Mouse (Mus musculus) spleen, postnatal 4 days (tissue): ENCODE results near the gene Slc29a4.

Source experiments
- DNase-seq, 2 experiments: peaks; one replicate each; pipeline ENCODE4 v3.0.0; 2022; ENCODE audit warnings: low spot score in 2 of 2

Gene Slc29a4

DNA sequence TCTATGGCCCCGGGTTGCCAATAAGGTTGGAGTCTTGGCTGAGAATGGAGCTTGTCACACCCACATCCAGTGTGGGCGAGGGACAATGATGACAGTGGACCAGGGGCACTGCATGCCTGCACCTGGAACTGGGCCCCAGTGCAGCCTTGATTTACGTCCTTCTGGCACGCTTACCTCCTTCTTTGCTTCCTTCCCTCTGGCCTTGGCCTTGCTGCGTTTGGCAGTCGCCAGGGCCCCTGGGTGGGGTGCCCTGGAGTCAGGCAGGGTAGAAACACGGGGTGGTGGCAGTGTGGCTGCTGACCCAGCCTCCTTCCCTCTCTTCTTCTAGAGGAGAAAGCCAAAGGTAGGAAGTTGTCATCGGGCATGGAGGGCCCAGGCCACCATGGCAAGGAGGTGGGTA, 47.6 kb downstream of the Slc29a4 start:
- DNase-seq: no peak

DNA sequence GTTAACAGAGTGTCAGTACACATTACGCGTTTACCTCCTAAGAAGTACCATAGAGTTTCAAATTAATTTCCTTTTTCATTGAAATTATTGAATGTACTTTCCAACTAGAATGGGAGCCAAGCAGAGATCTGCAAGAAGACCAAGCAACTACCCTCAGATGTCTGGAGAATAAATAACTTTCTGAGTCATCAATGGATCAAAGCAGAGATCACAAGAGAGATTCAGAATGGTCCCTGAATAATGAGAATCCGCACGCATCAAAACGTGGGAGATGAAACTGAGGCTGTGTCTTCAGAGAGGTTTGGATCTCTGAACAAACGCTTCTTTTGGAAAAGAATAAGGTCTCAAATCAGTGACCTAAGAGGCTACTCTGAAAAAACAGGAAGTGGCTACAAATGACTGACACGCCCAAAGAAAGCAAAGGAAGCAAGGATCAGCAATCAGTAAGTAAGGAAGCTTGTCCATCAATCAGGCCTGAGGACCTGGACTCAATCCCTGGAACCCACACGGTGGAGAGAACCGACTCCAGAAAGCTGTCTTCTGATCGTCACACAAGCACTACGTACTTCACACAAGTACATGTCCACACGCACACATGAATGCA, 54.8 kb downstream of the Slc29a4 start:
- DNase-seq: no peak

GRCm38 (mm10) chr5:142750173-142750572, 57.9 kb downstream of the Slc29a4 start:
- DNase-seq: no peak

DNA sequence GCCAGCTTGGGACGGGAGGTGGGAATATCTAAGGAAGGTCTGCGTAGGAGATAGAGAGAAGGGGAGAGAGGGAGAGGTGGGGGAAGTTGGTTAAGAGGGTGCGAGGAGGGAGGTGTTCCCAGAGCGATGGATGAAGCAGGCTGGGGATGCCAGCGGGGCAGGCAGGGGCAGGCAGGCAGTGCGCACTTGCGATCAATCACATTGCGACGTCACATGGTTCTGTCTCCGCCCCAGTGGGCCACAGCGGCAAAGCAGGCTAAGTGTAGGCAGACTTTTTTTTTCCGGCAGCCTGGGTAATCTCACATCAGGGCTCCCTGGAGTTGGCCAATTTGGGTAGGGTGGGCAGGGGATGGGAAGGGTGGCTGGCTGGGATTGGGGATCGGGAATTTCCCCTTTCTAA, 59.9 kb downstream of the Slc29a4 start:
- DNase-seq: no peak

GRCm38 (mm10) chr5:142759786-142760185, 67.5 kb downstream of the Slc29a4 start:
- DNase-seq: no peak

DNA sequence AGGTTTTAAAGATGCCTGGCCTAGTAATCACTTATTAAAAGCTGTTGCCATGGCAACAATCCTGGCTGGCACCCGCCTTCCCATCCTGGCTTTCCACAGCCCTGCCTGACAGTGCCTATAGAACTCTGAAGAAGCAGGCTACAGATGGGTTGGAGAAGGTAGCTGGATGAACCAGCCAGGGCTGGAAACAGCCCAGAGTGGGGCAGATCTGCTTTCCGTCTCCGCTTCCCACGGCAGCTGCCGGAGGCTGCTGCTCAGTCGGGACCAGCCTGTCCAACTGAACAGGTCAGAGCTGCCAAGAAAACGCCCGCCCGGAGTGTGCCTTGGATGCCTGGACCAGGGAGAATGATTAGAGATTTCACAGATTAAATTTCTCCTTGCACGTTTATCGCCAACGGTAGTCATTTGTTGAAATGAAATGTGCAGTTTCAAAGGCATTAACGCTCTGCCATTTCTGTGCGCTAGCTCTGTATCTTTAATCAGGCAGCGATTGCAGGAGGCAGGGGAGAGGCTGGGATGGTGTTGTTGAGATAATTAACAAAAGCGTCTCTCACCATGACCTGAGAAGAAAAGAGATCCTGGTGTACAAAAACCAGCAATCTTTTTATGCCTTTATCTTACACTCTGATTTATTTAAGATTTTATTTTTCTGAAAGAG, 69.1 kb downstream of the Slc29a4 start:
- no peak for DNase-seq

GRCm38 (mm10) chr5:142762082-142762807, 69.9 kb downstream of the Slc29a4 start:
- no peak for DNase-seq

GRCm38 (mm10) chr5:142764306-142764705, 72.0 kb downstream of the Slc29a4 start:
- DNase-seq: no peak

DNA sequence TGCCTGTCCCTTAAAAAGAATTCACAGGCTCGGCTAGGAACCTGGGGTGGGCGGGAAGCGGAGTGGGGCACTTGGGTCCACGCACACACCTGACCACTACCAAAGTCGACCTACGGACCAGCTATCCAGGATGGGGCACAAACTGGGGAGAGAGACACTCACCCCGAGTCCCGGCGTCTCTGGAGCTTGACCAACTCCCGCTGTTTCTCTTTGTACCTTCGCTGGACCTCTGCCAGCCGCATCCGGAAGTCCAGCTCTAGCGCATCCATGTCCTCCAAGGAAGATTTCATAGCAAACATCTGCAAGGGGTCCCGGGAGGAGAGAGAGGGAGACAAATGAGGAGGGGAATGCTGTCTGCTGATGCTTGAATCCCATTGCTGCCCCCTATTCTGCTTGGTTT, 72.6 kb downstream of the Slc29a4 start:
- no peak for DNase-seq

GRCm38 (mm10) chr5:142766708-142767107, 74.4 kb downstream of the Slc29a4 start:
- DNase-seq: no peak

- peak; percentile 52 to 72 for DNase-seq
Observed at GRCm38 (mm10) chr5:142767937-142768336, 75.6 kb downstream of the Slc29a4 start.

GRCm38 (mm10) chr5:142768352-142769267, 76.3 kb downstream of the Slc29a4 start:
- no peak for DNase-seq

DNA sequence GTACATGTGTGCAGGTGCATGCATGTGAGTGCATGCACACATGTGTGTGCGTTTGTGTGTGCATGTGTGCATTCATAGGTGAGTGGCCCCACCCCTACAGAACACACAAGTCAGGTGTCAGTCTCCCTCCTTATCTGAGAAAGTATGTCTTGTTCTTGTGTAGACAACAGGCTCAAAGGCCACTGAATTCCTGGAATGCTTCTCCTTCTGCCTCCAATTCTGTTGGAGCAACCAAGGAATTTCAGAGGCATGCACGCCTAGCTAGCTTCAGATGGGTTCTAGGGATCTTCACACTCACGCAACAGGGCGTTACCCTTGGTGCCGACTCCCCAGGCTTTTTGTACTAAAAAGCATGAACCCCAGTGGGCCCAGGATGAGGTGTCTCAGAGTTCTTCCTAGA, 77.3 kb downstream of the Slc29a4 start:
- no peak for DNase-seq

- DNase-seq: no peak
Observed at GRCm38 (mm10) chr5:142771034-142771433, 78.7 kb downstream of the Slc29a4 start.

DNA sequence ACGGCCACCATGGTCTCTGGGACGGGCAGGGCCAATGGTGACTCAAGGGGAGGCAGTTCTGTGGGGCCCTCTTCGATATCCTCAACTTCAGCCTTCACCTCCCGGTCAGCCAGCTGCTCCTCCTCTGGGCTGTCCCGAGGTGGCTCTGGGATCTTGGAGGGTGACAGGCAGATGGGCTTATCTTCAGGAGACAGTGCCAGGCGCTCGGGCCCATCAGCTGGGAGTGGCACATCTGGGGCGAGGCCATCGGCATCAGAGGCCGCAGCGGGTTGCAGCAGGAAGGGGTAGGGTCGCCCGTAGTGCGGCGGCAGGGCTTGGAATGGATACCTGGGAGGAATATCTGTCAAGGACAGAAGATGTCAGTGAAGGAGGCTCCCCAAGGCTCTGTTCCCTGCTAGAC, 79.7 kb downstream of the Slc29a4 start:
- DNase-seq: peak in 1 of 2 experiments; percentile 43
